Mouse (Mus musculus) hindbrain, embryonic 11.5 days (tissue): ENCODE data around the gene Inf2. TPM values are rescaled to one million over a fixed set of nuclear protein-coding genes. Genes with fewer than 3 reads are reported as not detected.

Experiments
- ATAC-seq: fragments of 200-750 bp; cut with Nextera tagmentation; 2 replicates; pipeline ENCODE4 v1.8.0; 2017; ENCODE audit warnings: mild to moderate bottlenecking, moderate TSS enrichment, moderate library complexity; ENCODE audit not compliant: low FRiP score
- DNase-seq: peaks from one replicate; pipeline ENCODE4 v3.0.0-alpha.2; 2015; ENCODE audit warnings: low spot score
- H3K27ac ChIP-seq: fragments of 300-500 bp; sonication (generic); 2 replicates; pipeline ENCODE4 v1.5.1; 2014; ENCODE audit warnings: mild to moderate bottlenecking, low read depth, low read length
- H3K27me3 ChIP-seq: fragments of 300-500 bp; sonication (generic); 2 replicates; pipeline ENCODE4 v1.6.1; 2014; ENCODE audit warnings: mild to moderate bottlenecking, low read length, moderate library complexity, mixed read lengths; ENCODE audit not compliant: control insufficient read depth, insufficient read depth
- H3K36me3 ChIP-seq: fragments of 300-500 bp; sonication (generic); 2 replicates; pipeline ENCODE4 v1.6.1; 2014; ENCODE audit warnings: mild to moderate bottlenecking, low read length, moderate library complexity, mixed read lengths; ENCODE audit not compliant: control insufficient read depth, insufficient read depth
- H3K4me1 ChIP-seq: fragments of 300-500 bp; sonication (generic); replicated peaks from 2 replicates; pipeline ENCODE4 v1.6.1; 2014; ENCODE audit warnings: low read length, mixed read lengths; ENCODE audit not compliant: control insufficient read depth, insufficient read depth
- H3K4me2 ChIP-seq: fragments of 300-500 bp; sonication (generic); replicated peaks from 2 replicates; pipeline ENCODE4 v1.6.1; 2014; ENCODE audit warnings: mild to moderate bottlenecking, low read depth, low read length
- H3K4me3 ChIP-seq: fragments of 300-500 bp; sonication (generic); 2 replicates; pipeline ENCODE4 v1.5.1; 2014; ENCODE audit warnings: low read depth, low read length
- H3K9ac ChIP-seq: fragments of 300-500 bp; sonication (generic); 2 replicates; pipeline ENCODE4 v1.6.1; 2014; ENCODE audit warnings: low read depth, low read length
- H3K9me3 ChIP-seq: fragments of 300-500 bp; sonication (generic); 2 replicates; pipeline ENCODE4 v1.6.1; 2016; ENCODE audit warnings: low read length; ENCODE audit not compliant: control insufficient read depth
- WGBS: fragments of 180-500 bp; shearing (Covaris S2); extraction: QIAGEN DNeasy Blood & Tissue Kit; methylation state at CpG from one replicate; pipeline ENCODE4 v1.1.7; 2014; 5-methylcytosine and 5-hydroxymethylcytosine counted together
- polyA plus RNA-seq: library from polyadenylated mRNA; unstranded; fragments of >200 nt; fragmentation: Nextera tagmentation; extraction: Ambion mirVana; gene quantifications from 2 replicates; pipeline ENCODE4 v1.2.1, GENCODE M21; 2014

Inf2 gene
- polyA plus RNA-seq, 1 experiment from 2014 or later: 1.2 TPM

- no peaks in the 10 kb centered on the region for H3K36me3 ChIP-seq
- H3K4me2 ChIP-seq: no peak overlapping the region
- no peaks in the 10 kb centered on the region for H3K9me3 ChIP-seq
- no peaks in the 10 kb centered on the region for H3K4me1 ChIP-seq
- DNase-seq (no peak), ATAC-seq (no peak)
- no peak overlapping the region for H3K27ac ChIP-seq
- H3K9ac ChIP-seq: no peak overlapping the region
- H3K4me3 ChIP-seq: no peak overlapping the region
- H3K27me3 ChIP-seq: no peaks in the 10 kb centered on the region
- WGBS: 78% methylated on average over 6 of the region's 6 CpGs
Measured at GRCm38 (mm10) chr12:112606998-112607397, 18.4 kb downstream of the Inf2 start.

- WGBS: 92% methylated on average over 10 of the region's 10 CpGs
- no peak for ATAC-seq
Measured at GRCm38 (mm10) chr12:112609031-112609430, 20.4 kb downstream of the Inf2 start.

GRCm38 (mm10) chr12:112616668-112617067 lies 28.1 kb downstream of the Inf2 start:
- 49% methylated on average over 9 of the region's 9 CpGs for WGBS
- Histone ChIP-seq H3K4me3 (no peak overlapping the region), H3K27me3 (peaks cover 21% of the 10 kb centered on the region), H3K4me1 (peaks cover 6% of the 10 kb centered on the region; the same call in 1 of the 2 replicates), H3K27ac (no peak overlapping the region), H3K9me3 (no peaks in the 10 kb centered on the region), H3K4me2 (no peak overlapping the region), H3K9ac (no peak overlapping the region), H3K36me3 (no peaks in the 10 kb centered on the region)
- ATAC-seq: no peak
- no peak for DNase-seq

More at GRCm38 (mm10) chr12:112609031-112609430, 20.4 kb downstream of the Inf2 start:
- Histone ChIP-seq H3K4me3 (no peak overlapping the region), H3K9me3 (no peaks in the 10 kb centered on the region), H3K9ac (no peak overlapping the region), H3K4me2 (no peak overlapping the region), H3K27ac (no peak overlapping the region), H3K27me3 (no peaks in the 10 kb centered on the region), H3K4me1 (no peaks in the 10 kb centered on the region), H3K36me3 (no peaks in the 10 kb centered on the region)
- no peak for DNase-seq

- H3K9me3 ChIP-seq: no peaks in the 10 kb centered on the region
- DNase-seq (no peak), ATAC-seq (no peak)
- H3K4me1 ChIP-seq: peaks cover 6% of the 10 kb centered on the region; the same call in 1 of the 2 replicates
- H3K27me3 ChIP-seq: peaks cover 24% of the 10 kb centered on the region
- H3K4me2 ChIP-seq: no peak overlapping the region
- H3K9ac ChIP-seq: no peak overlapping the region
- 88% methylated on average over 11 of the region's 11 CpGs for WGBS
- H3K36me3 ChIP-seq: no peaks in the 10 kb centered on the region
- H3K27ac ChIP-seq: no peak overlapping the region
- H3K4me3 ChIP-seq: no peak overlapping the region
Measured at GRCm38 (mm10) chr12:112617184-112617583, 28.6 kb downstream of the Inf2 start.

GRCm38 (mm10) chr12:112617898-112618380 lies 29.4 kb downstream of the Inf2 start:
- H3K4me3 ChIP-seq: no peak overlapping the region
- H3K36me3 ChIP-seq: no peaks in the 10 kb centered on the region
- no peak overlapping the region for H3K27ac ChIP-seq
- ATAC-seq (peak; percentile 59), DNase-seq (peak; percentile 84)
- peaks cover 24% of the 10 kb centered on the region for H3K27me3 ChIP-seq
- H3K9me3 ChIP-seq: no peaks in the 10 kb centered on the region
- no peak overlapping the region for H3K9ac ChIP-seq
- H3K4me1 ChIP-seq: peaks cover 6% of the 10 kb centered on the region; the same call in 1 of the 2 replicates
- no peak overlapping the region for H3K4me2 ChIP-seq
- 9% methylated on average over 8 of the region's 8 CpGs for WGBS

- H3K27ac ChIP-seq: no peak overlapping the region
- no peaks in the 10 kb centered on the region for H3K36me3 ChIP-seq
- 21% methylated on average over 13 of the region's 13 CpGs for WGBS
- H3K9ac ChIP-seq: no peak overlapping the region
- no peaks in the 10 kb centered on the region for H3K9me3 ChIP-seq
- peak overlapping the region; percentile 39; the same call in 1 of the 2 replicates for H3K4me3 ChIP-seq
- 0 out of 2 replicates have a peak, but pooled peaks have one; percentile 16 for ATAC-seq
- peaks cover 24% of the 10 kb centered on the region for H3K27me3 ChIP-seq
- peak; percentile 36 for DNase-seq
- H3K4me2 ChIP-seq: peak overlapping the region; percentile 77
- peaks cover 6% of the 10 kb centered on the region; the same call in 1 of the 2 replicates for H3K4me1 ChIP-seq
Measured at GRCm38 (mm10) chr12:112618981-112619685, 30.5 kb downstream of the Inf2 start.

GRCm38 (mm10) chr12:112619686-112620353 lies 31.2 kb downstream of the Inf2 start, which contains the start of gene Adssl1:
Gene Adssl1, plus strand, starts transcription at chr12:112620045.
- peak; percentile 69 for DNase-seq
- under 1% methylated on average over 56 of the region's 56 CpGs for WGBS
- Histone ChIP-seq H3K9ac (peak within 1 kb of the TSS; percentile 69), H3K4me3 (peak within 1 kb of the TSS; percentile 39), H3K36me3 (no peaks in the 10 kb centered on the region), H3K27me3 (peaks cover 26% of the 10 kb centered on the region), H3K9me3 (no peaks in the 10 kb centered on the region), H3K4me1 (peaks cover 6% of the 10 kb centered on the region; the same call in 1 of the 2 replicates), H3K27ac (no peak within 1 kb of the TSS), H3K4me2 (peak within 1 kb of the TSS; percentile 77)
- peak; percentile 55 for ATAC-seq

- H3K4me1 ChIP-seq: peaks cover 6% of the 10 kb centered on the region; the same call in 1 of the 2 replicates
- peaks cover 26% of the 10 kb centered on the region for H3K27me3 ChIP-seq
- no peak for DNase-seq
- H3K9me3 ChIP-seq: no peaks in the 10 kb centered on the region
- peak overlapping the region; percentile 39 for H3K4me3 ChIP-seq
- H3K27ac ChIP-seq: no peak overlapping the region
- peak; percentile 13; the same call in 1 of the 2 replicates for ATAC-seq
- 11% methylated on average over 16 of the region's 16 CpGs for WGBS
- H3K9ac ChIP-seq: peak overlapping the region; percentile 69
- H3K4me2 ChIP-seq: peak overlapping the region; percentile 77
- no peaks in the 10 kb centered on the region for H3K36me3 ChIP-seq
Measured at GRCm38 (mm10) chr12:112620354-112621061, 31.9 kb downstream of the Inf2 start.
